Mouse (Mus musculus) granulocyte monocyte progenitor cell, adult 5-6 weeks (primary cell): ENCODE measurements around the gene Myh9. TPM values are rescaled to one million over a fixed set of nuclear protein-coding genes. Genes with fewer than 3 reads are reported as not detected.

ENCODE experiments used
- ATAC-seq: replicated peaks from 2 replicates; pipeline ENCODE4 v1.8.0; 2016; ENCODE audit warnings: mild to moderate bottlenecking, moderate TSS enrichment, inconsistent platforms; ENCODE audit not compliant: poor library complexity, severe bottlenecking
- total RNA-seq, 2 experiments: library from RNA; stranded (forward) in 1 of 2; stranded (reverse) in 1 of 2; fragments of 200-712, 200-1000 nt in 1 of 2; fragments of >200 nt in 1 of 2; fragmentation: Nextera tagmentation in 1 of 2; gene quantifications; 2 replicates each; pipeline ENCODE4 v1.2.3; 2014 to 2017

Myh9 gene
- total RNA-seq, 2 experiments from 2014 or later = 285 to 315 TPM

- ATAC-seq = peak; percentile 49
Measured at GRCm38 (mm10) chr15:77830481-77831137, 11.4 kb downstream of the Myh9 start.

- ATAC-seq = no peak
Measured at GRCm38 (mm10) chr15:77829542-77829941, 12.4 kb downstream of the Myh9 start.

GRCm38 (mm10) chr15:77828910-77829309 is 13.1 kb downstream of the Myh9 start:
- ATAC-seq = no peak

- ATAC-seq = no peak
Measured at GRCm38 (mm10) chr15:77828242-77828641, 13.7 kb downstream of the Myh9 start.

- ATAC-seq = no peak
Measured at GRCm38 (mm10) chr15:77827794-77828193, 14.2 kb downstream of the Myh9 start.

GRCm38 (mm10) chr15:77827379-77827778 is 14.6 kb downstream of the Myh9 start:
- no peak for ATAC-seq

- ATAC-seq = no peak
Measured at GRCm38 (mm10) chr15:77825382-77825781, 16.6 kb downstream of the Myh9 start.

- no peak for ATAC-seq
Measured at GRCm38 (mm10) chr15:77824321-77824720, 17.7 kb downstream of the Myh9 start.

- ATAC-seq = no peak
Measured at GRCm38 (mm10) chr15:77823634-77824033, 18.3 kb downstream of the Myh9 start.

GRCm38 (mm10) chr15:77823196-77823595 is 18.8 kb downstream of the Myh9 start:
- 0 out of 2 replicates have a peak, but pooled peaks have one; percentile 10 for ATAC-seq

- no peak for ATAC-seq
Measured at GRCm38 (mm10) chr15:77822671-77823070, 19.3 kb downstream of the Myh9 start.

- no peak for ATAC-seq
Measured at GRCm38 (mm10) chr15:77822057-77822466, 19.9 kb downstream of the Myh9 start.

GRCm38 (mm10) chr15:77821424-77821823 is 20.6 kb downstream of the Myh9 start:
- ATAC-seq = no peak

GRCm38 (mm10) chr15:77820480-77821163 is 21.4 kb downstream of the Myh9 start:
- ATAC-seq = no peak

GRCm38 (mm10) chr15:77819894-77820387 is 22.0 kb downstream of the Myh9 start:
- ATAC-seq = peak; percentile 28

GRCm38 (mm10) chr15:77818556-77819158 is 23.3 kb downstream of the Myh9 start:
- no peak for ATAC-seq

- 0 out of 2 replicates have a peak, but pooled peaks have one; percentile 10 for ATAC-seq
Measured at GRCm38 (mm10) chr15:77817417-77817816, 24.6 kb downstream of the Myh9 start.

GRCm38 (mm10) chr15:77816601-77816950 is 25.4 kb downstream of the Myh9 start:
- no peak for ATAC-seq

GRCm38 (mm10) chr15:77815867-77816600 is 25.9 kb downstream of the Myh9 start:
- peak; percentile 36 for ATAC-seq

GRCm38 (mm10) chr15:77813639-77814375 is 28.2 kb downstream of the Myh9 start:
- ATAC-seq = peak; percentile 54
